Mouse (Mus musculus): ENCODE measurements around the gene Krtap19-2.

DNA sequence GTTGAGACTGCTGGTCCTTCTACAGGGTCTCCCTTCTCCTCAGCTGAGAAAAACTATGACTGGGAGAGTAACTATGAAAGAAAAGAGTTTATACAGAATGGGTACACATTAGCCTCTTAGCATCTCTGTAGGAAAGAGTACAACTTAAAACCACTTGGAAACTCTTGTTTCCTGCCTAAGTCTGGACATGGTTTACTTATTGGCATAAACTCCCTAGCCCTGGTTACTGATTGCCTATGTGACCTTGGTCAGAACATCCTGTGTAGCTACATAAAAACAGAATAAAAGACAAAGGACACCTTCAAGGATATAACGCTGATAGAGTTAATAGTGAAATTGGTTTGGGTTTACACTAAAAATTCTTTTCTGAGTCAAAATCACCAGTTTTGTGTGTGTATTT, 26.7 kb downstream of the Krtap19-2 start:
- TF ChIP-seq CTCF (conservative IDR thresholded peaks at IDR 0.05; ENCODE audit: low read length) (no peak), POU5F1 (IDR thresholded peaks at IDR 0.05; ENCODE audit: borderline replicate concordance, low read length) (no peak), NANOG (IDR thresholded peaks at IDR 0.05; ENCODE audit: borderline replicate concordance, low read length) (no peak)
